Mouse (Mus musculus) stomach, postnatal 0 days (tissue): ENCODE measurements at regions not wholly inside any gene's neighbourhood (a gene's known extent, or its start where the extent isn't known, plus 50 kb on each side); places are given as distances from the start of the nearest gene placed in this dataset.

Source experiments
- ATAC-seq: fragments of 200-750 bp; cut with Nextera tagmentation; 2 replicates; pipeline ENCODE4 v1.8.0; 2017; ENCODE audit not compliant: low FRiP score, low TSS enrichment
- DNase-seq: peaks from one replicate; pipeline ENCODE4 v3.0.0-alpha.2; 2016; ENCODE audit warnings: low spot score
- H3K27ac ChIP-seq: fragments of 300-500 bp; sonication (generic); replicated peaks from 2 replicates; pipeline ENCODE4 v1.5.1; 2014; ENCODE audit warnings: mild to moderate bottlenecking, control low read depth
- H3K27me3 ChIP-seq: fragments of 300-500 bp; sonication (generic); 2 replicates; pipeline ENCODE4 v1.6.1; 2014; ENCODE audit warnings: low read length; ENCODE audit not compliant: control insufficient read depth, insufficient read depth
- H3K36me3 ChIP-seq: fragments of 300-500 bp; sonication (generic); 2 replicates; pipeline ENCODE4 v1.6.1; 2014; ENCODE audit warnings: low read length, mixed read lengths; ENCODE audit not compliant: control insufficient read depth, insufficient read depth
- H3K4me1 ChIP-seq: fragments of 300-500 bp; sonication (generic); replicated peaks from 2 replicates; pipeline ENCODE4 v1.6.1; 2014; ENCODE audit warnings: antibody characterized with exemption; ENCODE audit not compliant: control insufficient read depth, insufficient read depth
- H3K4me2 ChIP-seq: fragments of 300-500 bp; sonication (generic); replicated peaks from 2 replicates; pipeline ENCODE4 v1.6.1; 2014; ENCODE audit warnings: low read depth, mild to moderate bottlenecking, control low read depth, moderate library complexity
- H3K4me3 ChIP-seq: fragments of 300-500 bp; sonication (generic); 2 replicates; pipeline ENCODE4 v1.5.1; 2014; ENCODE audit warnings: low read depth, low read length, control low read depth
- H3K9ac ChIP-seq: fragments of 300-500 bp; sonication (generic); 2 replicates; pipeline ENCODE4 v1.6.1; 2014; ENCODE audit warnings: mild to moderate bottlenecking, low read length, control low read depth, mixed read lengths
- H3K9me3 ChIP-seq: fragments of 300-500 bp; sonication (generic); 2 replicates; pipeline ENCODE4 v1.6.1; 2016; ENCODE audit warnings: low read length; ENCODE audit not compliant: control insufficient read depth
- CTCF ChIP-seq: IDR thresholded peaks from 2 replicates; pipeline ENCODE4 v1.5.1; 2016; ENCODE audit warnings: antibody characterized with exemption, low read depth, mild to moderate bottlenecking, moderate library complexity
- EP300 ChIP-seq: optimal IDR thresholded peaks from 2 replicates; pipeline ENCODE3; 2016; ENCODE audit warnings: antibody characterized with exemption
- WGBS: fragments of 180-500 bp; shearing (Covaris S2); extraction: QIAGEN DNeasy Blood & Tissue Kit; methylation state at CpG from one replicate; pipeline ENCODE4 v1.1.7; 2014; 5-methylcytosine and 5-hydroxymethylcytosine counted together

DNA sequence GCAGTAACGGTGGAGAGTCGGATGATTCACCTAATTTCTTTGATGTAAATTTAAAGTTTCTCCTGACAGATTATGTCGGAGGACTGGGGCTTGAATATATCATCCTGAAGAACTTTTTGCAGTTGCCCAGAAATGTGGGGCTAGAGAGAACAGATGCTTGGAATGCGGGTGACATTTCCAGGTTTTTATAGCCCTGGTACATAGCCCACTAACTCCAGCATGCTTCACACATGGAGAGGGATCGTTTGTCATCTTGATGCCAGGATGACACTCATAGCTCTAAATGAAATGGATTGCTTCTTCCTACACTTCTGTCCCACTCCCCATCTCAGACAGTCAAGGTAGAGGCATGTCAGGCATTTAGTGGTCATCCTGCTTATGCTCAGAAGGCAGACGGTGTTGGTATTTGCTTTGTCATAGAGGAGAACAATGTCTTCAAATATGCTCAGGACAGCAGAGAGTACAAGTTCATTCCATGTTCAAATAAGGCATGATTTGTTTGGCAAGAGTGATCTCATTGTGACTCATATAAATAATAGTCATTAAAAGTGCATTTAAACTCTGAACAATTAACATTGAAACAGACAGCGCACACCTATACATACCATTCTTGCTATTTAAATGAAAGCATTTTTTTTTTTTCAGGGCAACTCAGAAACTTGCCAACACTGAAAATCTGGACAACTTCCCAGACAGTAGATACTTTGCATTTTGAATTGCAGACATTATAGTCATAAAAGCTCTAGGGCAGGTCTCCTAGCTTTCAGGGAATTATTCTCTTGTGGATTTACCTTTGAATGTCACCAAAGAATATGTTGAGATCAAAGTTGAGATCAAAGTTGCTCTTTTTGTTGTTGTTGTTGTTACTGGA lies 171.7 kb upstream of the Ptbp2 start:
- TF ChIP-seq EP300 (no peak), CTCF (no peak)
- DNase-seq (no peak), ATAC-seq (no peak; the same call in 1 of the 2 replicates)
- Histone ChIP-seq H3K4me1 (no peaks in the 10 kb centered on the region), H3K4me3 (no peak overlapping the region), H3K9ac (no peak overlapping the region), H3K36me3 (no peaks in the 10 kb centered on the region), H3K27me3 (no peaks in the 10 kb centered on the region), H3K9me3 (no peaks in the 10 kb centered on the region), H3K4me2 (no peak overlapping the region), H3K27ac (no peak overlapping the region)
- WGBS = 62% methylated on average over 7 of the region's 7 CpGs

DNA sequence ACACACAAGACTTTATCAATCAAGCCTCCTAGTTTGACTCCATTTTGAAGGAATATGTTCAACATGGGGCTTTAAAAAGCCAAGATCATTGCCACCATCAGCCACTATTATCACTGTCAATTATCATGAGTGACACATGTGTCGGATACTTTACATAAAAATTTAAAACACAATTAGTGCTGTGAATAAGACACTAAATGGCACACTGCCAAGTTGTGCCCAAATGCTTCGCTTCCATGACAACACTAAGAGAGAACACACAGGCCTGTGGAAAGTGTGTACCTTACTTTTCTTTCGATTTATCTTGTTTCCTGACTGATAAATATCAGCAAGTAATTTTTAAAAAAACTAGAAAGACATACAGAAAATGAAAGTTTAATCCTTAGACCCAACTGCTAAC lies 166.5 kb upstream of the Ptbp2 start:
- H3K9me3 ChIP-seq = no peaks in the 10 kb centered on the region
- no peaks in the 10 kb centered on the region for H3K36me3 ChIP-seq
- H3K4me2 ChIP-seq = no peak overlapping the region
- no peaks in the 10 kb centered on the region for H3K27me3 ChIP-seq
- no peak overlapping the region for H3K9ac ChIP-seq
- H3K4me1 ChIP-seq = no peaks in the 10 kb centered on the region
- WGBS = 76% methylated on average over 3 of the region's 3 CpGs
- DNase-seq = no peak
- no peak for ATAC-seq
- TF ChIP-seq CTCF = no peak
- no peak for TF ChIP-seq EP300
- H3K4me3 ChIP-seq = no peak overlapping the region
- no peak overlapping the region for H3K27ac ChIP-seq

DNA sequence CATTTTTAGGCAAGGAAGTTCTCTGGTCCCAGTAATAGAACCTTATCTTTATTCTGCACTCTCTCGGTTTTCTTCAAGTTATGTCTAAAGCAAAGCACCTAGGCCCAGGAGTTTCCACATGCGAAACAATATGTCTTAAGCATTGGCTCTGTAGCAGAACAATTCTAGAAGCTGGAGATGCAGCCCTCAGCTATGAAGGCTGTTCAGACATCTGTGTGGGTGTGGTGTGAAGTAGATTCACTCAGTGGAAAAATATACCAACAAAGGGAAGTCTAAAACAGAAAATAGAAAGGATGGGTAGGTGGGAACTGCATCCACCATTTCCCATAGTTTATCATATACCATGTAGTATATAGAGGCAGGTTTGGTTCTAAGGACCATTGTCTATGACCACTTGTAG lies 165.8 kb upstream of the Ptbp2 start:
- 93% methylated on average over 2 of the region's 2 CpGs for WGBS
- H3K9me3 ChIP-seq = no peaks in the 10 kb centered on the region
- ATAC-seq = no peak
- TF ChIP-seq EP300 (no peak), CTCF (no peak)
- H3K9ac ChIP-seq = no peak overlapping the region
- H3K27me3 ChIP-seq = no peaks in the 10 kb centered on the region
- H3K4me3 ChIP-seq = no peak overlapping the region
- H3K4me2 ChIP-seq = no peak overlapping the region
- H3K36me3 ChIP-seq = no peaks in the 10 kb centered on the region
- no peak for DNase-seq
- no peaks in the 10 kb centered on the region for H3K4me1 ChIP-seq
- H3K27ac ChIP-seq = no peak overlapping the region

DNA sequence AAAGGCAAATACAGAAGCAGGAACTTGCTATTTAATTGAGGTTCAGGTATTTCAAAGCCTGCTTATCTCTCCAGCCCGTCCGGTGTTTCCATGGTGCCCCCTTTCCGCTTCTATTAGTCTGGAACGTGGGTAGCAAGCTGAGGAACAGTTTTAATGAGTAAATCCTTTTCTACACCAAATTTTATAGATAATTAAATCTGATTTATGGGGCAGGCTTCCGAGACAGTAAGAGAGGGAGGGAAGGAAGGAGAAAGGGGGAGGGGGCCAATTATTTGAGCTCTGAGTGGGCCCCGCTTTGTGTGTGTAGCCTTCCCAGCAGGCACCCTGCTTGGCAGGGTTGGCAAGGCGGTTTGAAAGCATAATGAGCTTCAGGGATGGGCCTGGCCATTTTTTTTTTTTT lies 165.4 kb upstream of the Ptbp2 start:
- no peak overlapping the region for H3K9ac ChIP-seq
- H3K4me2 ChIP-seq = peak overlapping the region; percentile 45
- H3K27ac ChIP-seq = no peak overlapping the region
- peak overlapping the region; percentile 22 for H3K4me3 ChIP-seq
- DNase-seq (no peak), ATAC-seq (no peak)
- TF ChIP-seq EP300 = no peak
- TF ChIP-seq CTCF = no peak
- no peaks in the 10 kb centered on the region for H3K27me3 ChIP-seq
- no peaks in the 10 kb centered on the region for H3K4me1 ChIP-seq
- no peaks in the 10 kb centered on the region for H3K36me3 ChIP-seq
- 36% methylated on average over 7 of the region's 7 CpGs for WGBS
- H3K9me3 ChIP-seq = no peaks in the 10 kb centered on the region

DNA sequence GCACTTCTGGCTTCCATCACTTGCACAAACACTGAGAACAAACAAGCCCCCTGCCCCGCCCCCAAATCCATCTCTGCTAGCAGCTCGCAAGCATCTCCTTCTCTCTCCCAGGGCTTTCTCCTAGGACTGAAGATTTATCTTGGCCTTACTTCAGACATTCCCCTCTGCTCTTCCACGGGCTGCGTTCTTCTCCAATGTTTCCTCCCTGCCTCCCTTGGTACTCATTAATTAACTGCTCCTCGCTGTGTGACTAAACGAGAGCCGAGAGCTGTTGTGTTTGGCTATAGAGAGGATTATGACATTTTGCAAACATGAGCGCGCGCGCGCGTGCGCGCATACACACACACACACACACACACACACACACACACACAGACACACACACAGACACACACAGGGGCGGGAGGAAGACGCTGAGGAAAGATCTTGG lies 164.8 kb upstream of the Ptbp2 start:
- H3K4me3 ChIP-seq = peak overlapping the region; percentile 22
- ATAC-seq (peak; percentile 82; the same call in 1 of the 2 replicates), DNase-seq (peak; percentile 33)
- WGBS = 15% methylated on average over 17 of the region's 17 CpGs
- 0 out of 2 replicates have a peak overlapping the region, but pooled peaks have one; percentile 20 for H3K27ac ChIP-seq
- no peaks in the 10 kb centered on the region for H3K4me1 ChIP-seq
- TF ChIP-seq CTCF = no peak
- TF ChIP-seq EP300 = no peak
- no peaks in the 10 kb centered on the region for H3K36me3 ChIP-seq
- no peak overlapping the region for H3K9ac ChIP-seq
- no peaks in the 10 kb centered on the region for H3K9me3 ChIP-seq
- H3K4me2 ChIP-seq = peak overlapping the region; percentile 45
- H3K27me3 ChIP-seq = no peaks in the 10 kb centered on the region

DNA sequence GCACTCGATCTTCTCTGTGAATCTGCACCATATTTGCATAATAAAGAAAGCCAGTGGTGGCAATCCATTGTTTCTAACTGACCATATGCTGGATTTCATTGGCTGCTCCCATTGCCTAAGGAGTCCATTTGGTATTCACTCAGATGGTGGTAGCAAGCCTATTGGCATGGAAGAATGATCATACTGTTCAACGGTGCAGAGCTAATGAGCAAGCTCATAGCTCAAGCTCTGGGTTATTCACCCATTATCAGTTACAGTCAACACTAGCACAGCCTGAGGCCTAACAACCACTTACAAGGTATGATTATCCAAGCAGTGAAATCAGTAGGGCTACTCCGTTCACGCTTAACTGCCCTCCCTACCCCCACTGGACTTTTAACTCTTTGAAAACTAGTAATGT lies 162.9 kb upstream of the Ptbp2 start:
- WGBS = 84% methylated on average over 4 of the region's 4 CpGs
- Histone ChIP-seq H3K9ac (no peak overlapping the region), H3K27me3 (no peaks in the 10 kb centered on the region), H3K4me2 (no peak overlapping the region), H3K4me1 (no peaks in the 10 kb centered on the region), H3K27ac (no peak overlapping the region), H3K4me3 (no peak overlapping the region), H3K9me3 (no peaks in the 10 kb centered on the region), H3K36me3 (no peaks in the 10 kb centered on the region)
- DNase-seq (no peak), ATAC-seq (no peak)
- no peak for TF ChIP-seq EP300
- TF ChIP-seq CTCF = no peak
